ENCODE assay signal across 14 mouse cellular contexts in the genomic region with DNA sequence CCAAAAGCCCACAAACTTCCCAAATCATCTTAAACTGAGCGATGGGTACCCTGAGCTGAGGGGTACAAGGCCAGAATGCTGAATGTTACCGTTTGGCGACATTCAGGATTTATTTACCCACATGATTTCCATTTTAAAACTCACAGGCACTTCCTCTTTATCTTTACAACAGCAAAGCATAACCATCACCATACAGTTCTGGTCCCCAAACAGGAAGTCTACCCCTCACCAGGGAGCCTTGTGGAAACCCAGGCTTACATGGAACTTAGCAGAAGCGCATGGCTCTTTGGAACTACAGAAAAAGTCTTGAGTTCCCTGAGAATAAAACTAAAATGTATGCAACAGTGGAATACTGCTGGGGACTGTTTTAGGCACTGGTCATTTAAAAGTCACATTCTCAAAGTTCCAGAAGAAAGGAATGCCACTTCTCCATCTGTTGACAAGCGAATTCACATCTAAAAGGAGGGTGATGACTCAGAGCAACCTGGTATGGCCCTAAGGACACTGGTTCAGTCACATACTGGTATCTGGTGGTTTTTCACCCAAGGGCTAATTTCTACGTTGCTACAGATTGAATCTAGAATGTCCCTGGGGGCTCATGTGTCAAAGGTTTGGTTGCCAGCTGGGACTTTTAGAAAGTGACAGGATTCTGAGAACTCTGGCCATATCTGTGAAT.
"Had no signal": no experiment of that assay in that cellular context is flagged by ENCODE, and none has a peak within 500 bp of the region (broad histone marks: within the 10 kb centered on the region; RNA-seq: fewer than 3 reads in every experiment).

No protein-coding gene starts in this region.

- ATAC-seq: liver, postnatal 0 days had no signal

- H3K27ac ChIP-seq: layer of hippocampus, adult 2 months; left cerebral cortex, adult 2 months; limb, embryonic 10.5 days; liver, embryonic 13.5 days; lung, embryonic 15.5 days; midbrain, embryonic 10.5 days; neural tube, embryonic 15.5 days had no signal

- H3K4me2 ChIP-seq: liver, embryonic 13.5 days; lung, embryonic 15.5 days; neural tube, embryonic 15.5 days had no signal

- DNase-seq: kidney, postnatal 10 days; kidney, postnatal 4 days; liver, embryonic 13.5 days; liver, postnatal 0 days; midbrain, embryonic 14.5 days; retina, postnatal 1 day; thymus, postnatal 4 days had no signal

- H3K4me1 ChIP-seq: liver, embryonic 13.5 days; lung, embryonic 15.5 days had no signal

- H3K36me3 ChIP-seq: limb, embryonic 10.5 days; liver, embryonic 13.5 days; lung, embryonic 15.5 days; midbrain, embryonic 10.5 days; neural tube, embryonic 15.5 days had no signal

- H3K9me3 ChIP-seq: limb, embryonic 10.5 days; liver, embryonic 13.5 days; lung, embryonic 15.5 days; midbrain, embryonic 10.5 days; neural tube, embryonic 15.5 days had no signal

- H3K27me3 ChIP-seq: liver, embryonic 13.5 days; lung, embryonic 15.5 days; neural tube, embryonic 15.5 days had no signal

- H3K4me3 ChIP-seq: layer of hippocampus, adult 2 months; left cerebral cortex, adult 2 months; limb, embryonic 10.5 days; liver, embryonic 13.5 days; lung, embryonic 15.5 days; midbrain, embryonic 10.5 days; myocyte; neural tube, embryonic 15.5 days had no signal

- H3K9ac ChIP-seq: liver, embryonic 13.5 days; liver, postnatal 0 days; lung, embryonic 15.5 days; neural tube, embryonic 15.5 days had no signal
